Mouse (Mus musculus): ENCODE measurements around the gene Zkscan16. TPM values are rescaled to one million over a fixed set of nuclear protein-coding genes. Genes with fewer than 3 reads are reported as not detected.

Zkscan16 gene
- 0.04 TPM in 1 of 2 replicates, not detected in the other for polyA plus RNA-seq (2012; rRNA removed)

DNA sequence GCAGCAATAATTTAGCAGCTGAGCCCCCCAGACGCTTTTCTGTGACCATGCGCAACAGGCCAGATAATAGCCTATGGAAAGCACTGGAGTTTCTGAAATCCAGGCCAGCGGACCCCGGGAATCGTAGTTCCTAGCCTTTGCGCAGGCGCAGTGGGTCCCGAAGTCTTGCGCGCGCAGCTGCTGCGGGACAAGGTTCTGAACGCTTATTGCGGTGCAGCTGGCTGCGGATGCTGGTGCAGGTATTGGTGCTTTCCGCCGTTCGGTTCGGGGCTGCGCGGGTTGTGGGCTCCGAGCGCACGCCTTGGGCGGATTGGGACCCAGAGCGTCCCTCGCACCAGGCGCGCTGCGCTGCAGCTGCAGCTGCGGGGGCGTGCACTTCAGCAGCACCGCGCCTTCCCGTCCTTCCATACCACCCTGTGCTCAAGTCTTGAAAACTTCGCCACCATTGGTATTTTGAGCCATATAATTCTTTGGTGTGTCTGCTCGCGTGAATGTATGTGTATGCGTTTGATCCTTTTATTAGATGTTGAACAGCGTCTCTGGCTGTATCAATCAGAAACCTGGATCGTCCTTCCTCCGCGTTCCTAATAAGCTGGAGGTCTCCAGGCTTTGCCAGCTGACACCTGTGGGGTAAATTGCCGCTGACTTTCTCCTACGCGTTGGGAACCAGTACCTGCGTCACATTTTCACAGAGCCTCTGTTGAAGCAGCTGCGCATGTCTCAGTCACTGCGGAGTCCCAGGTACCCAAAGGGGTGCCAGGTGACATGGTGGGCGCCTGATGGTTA is at the start of gene Zkscan16:
Gene Zkscan16, plus strand, starts transcription at position 209 of the 786 bp plus-strand sequence.
- 3% methylated on average over 50 of the region's 50 CpGs for WGBS
- no peaks in the 10 kb centered on the region for H3K36me3 ChIP-seq (ENCODE audit: control insufficient read depth, insufficient read depth, low read length)
- H3K27ac ChIP-seq (ENCODE audit: insufficient read depth, low read length): no peak within 1 kb of the TSS
- H3K4me1 ChIP-seq (ENCODE audit: control insufficient read depth, insufficient read depth, insufficient read length): peaks cover 2% of the 10 kb centered on the region; the same call in 1 of the 2 replicates
- DNase-seq (ENCODE audit: low read depth in 1 of 2, low spot score in 2 of 2): peak in 1 of 2 experiments; percentile 44
- TF ChIP-seq CTCF (IDR thresholded peaks at IDR 0.05; ENCODE audit: extremely low read depth, insufficient read depth, insufficient read length, insufficient replicate concordance): no peak
- TF ChIP-seq POLR2A (IDR thresholded peaks at IDR 0.05; ENCODE audit: low read depth, low read length): no peak
- H3K4me3 ChIP-seq (ENCODE audit: extremely low read depth, insufficient read depth, insufficient read length): peak within 1 kb of the TSS; percentile 73
- no peaks in the 10 kb centered on the region for H3K27me3 ChIP-seq (ENCODE audit: control insufficient read depth, insufficient read depth, low read length)

DNA sequence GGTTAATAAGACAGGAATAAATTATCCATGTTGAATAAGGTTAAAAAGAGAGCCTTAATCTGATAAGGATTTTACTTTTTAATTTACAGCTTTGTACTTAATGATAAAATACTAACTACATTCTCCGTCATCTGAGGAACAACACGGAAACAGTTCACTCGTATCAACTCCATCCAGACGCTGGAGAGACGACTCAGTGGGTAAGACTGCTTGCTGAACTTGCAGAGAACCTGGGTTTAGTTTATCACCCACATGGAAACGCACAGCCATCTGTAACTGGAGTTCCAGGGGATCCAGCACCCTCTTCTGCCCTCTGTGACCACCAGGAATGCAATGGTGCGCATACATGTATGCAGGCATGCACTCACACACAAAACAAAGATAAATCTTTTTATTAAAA is 49.0 kb upstream of the Zkscan16 start:
- Histone ChIP-seq H3K4me3 (ENCODE audit: extremely low read depth, insufficient read depth, insufficient read length) (no peak overlapping the region), H3K4me1 (ENCODE audit: control insufficient read depth, insufficient read depth, insufficient read length) (peaks cover 2% of the 10 kb centered on the region; the same call in 1 of the 2 replicates), H3K27ac (ENCODE audit: insufficient read depth, low read length) (no peak overlapping the region), H3K36me3 (ENCODE audit: control insufficient read depth, insufficient read depth, low read length) (no peaks in the 10 kb centered on the region), H3K27me3 (ENCODE audit: control insufficient read depth, insufficient read depth, low read length) (no peaks in the 10 kb centered on the region)
- 88% methylated on average over 7 of the region's 7 CpGs for WGBS
- no peak for DNase-seq (ENCODE audit: low read depth in 1 of 2, low spot score in 2 of 2)
- TF ChIP-seq POLR2A (IDR thresholded peaks at IDR 0.05; ENCODE audit: low read depth, low read length) (no peak), CTCF (IDR thresholded peaks at IDR 0.05; ENCODE audit: extremely low read depth, insufficient read depth, insufficient read length, insufficient replicate concordance) (no peak)

- Histone ChIP-seq H3K27me3 (ENCODE audit: control insufficient read depth, insufficient read depth, low read length) (no peaks in the 10 kb centered on the region), H3K4me3 (ENCODE audit: extremely low read depth, insufficient read depth, insufficient read length) (no peak overlapping the region), H3K36me3 (ENCODE audit: control insufficient read depth, insufficient read depth, low read length) (no peaks in the 10 kb centered on the region), H3K27ac (ENCODE audit: insufficient read depth, low read length) (no peak overlapping the region), H3K4me1 (ENCODE audit: control insufficient read depth, insufficient read depth, insufficient read length) (peaks cover 2% of the 10 kb centered on the region; the same call in 1 of the 2 replicates)
- TF ChIP-seq CTCF (IDR thresholded peaks at IDR 0.05; ENCODE audit: extremely low read depth, insufficient read depth, insufficient read length, insufficient replicate concordance) (no peak), POLR2A (IDR thresholded peaks at IDR 0.05; ENCODE audit: low read depth, low read length) (no peak)
- WGBS: 92% methylated on average over 4 of the region's 4 CpGs
- DNase-seq (ENCODE audit: low read depth in 1 of 2, low spot score in 2 of 2): no peak
These were observed 46.0 kb upstream of the Zkscan16 start for GRCm38 (mm10) chr4:58897436-58897835.

DNA sequence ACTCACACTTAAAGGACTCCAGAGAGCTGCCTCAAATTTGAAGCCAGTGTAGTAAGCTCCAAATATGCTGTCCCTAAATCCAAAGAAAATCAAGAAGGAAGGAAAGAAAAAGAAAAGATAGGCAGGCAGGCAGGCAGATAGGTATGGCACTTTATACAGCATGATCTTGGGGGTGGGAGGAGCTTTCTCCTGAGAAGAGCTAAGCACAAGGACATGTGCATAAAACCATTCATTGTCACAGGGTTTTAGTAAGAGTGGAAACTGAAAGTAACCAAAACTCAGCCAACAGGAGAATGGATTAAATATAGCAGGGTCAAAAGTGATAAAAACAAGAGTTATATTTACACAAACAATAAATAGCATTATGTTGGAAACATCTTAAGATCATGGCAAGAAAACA is 45.1 kb upstream of the Zkscan16 start:
- no peak for TF ChIP-seq POLR2A (IDR thresholded peaks at IDR 0.05; ENCODE audit: low read depth, low read length)
- no peak for TF ChIP-seq CTCF (IDR thresholded peaks at IDR 0.05; ENCODE audit: extremely low read depth, insufficient read depth, insufficient read length, insufficient replicate concordance)
- DNase-seq (ENCODE audit: low read depth in 1 of 2, low spot score in 2 of 2): no peak

GRCm38 (mm10) chr4:58907453-58907852 is 36.0 kb upstream of the Zkscan16 start:
- no peaks in the 10 kb centered on the region for H3K36me3 ChIP-seq (ENCODE audit: control insufficient read depth, insufficient read depth, low read length)
- no peak for TF ChIP-seq POLR2A (IDR thresholded peaks at IDR 0.05; ENCODE audit: low read depth, low read length)
- TF ChIP-seq CTCF (IDR thresholded peaks at IDR 0.05; ENCODE audit: extremely low read depth, insufficient read depth, insufficient read length, insufficient replicate concordance): no peak
- WGBS: 48% methylated on average over 1 of the region's 1 CpGs
- no peak for DNase-seq (ENCODE audit: low read depth in 1 of 2, low spot score in 2 of 2)
- no peaks in the 10 kb centered on the region for H3K27me3 ChIP-seq (ENCODE audit: control insufficient read depth, insufficient read depth, low read length)
- H3K4me3 ChIP-seq (ENCODE audit: extremely low read depth, insufficient read depth, insufficient read length): no peak overlapping the region
- H3K4me1 ChIP-seq (ENCODE audit: control insufficient read depth, insufficient read depth, insufficient read length): peaks cover 5% of the 10 kb centered on the region
- H3K27ac ChIP-seq (ENCODE audit: insufficient read depth, low read length): no peak overlapping the region

More for the DNA sequence above, 45.1 kb upstream of the Zkscan16 start:
- no peaks in the 10 kb centered on the region for H3K36me3 ChIP-seq (ENCODE audit: control insufficient read depth, insufficient read depth, low read length)
- H3K4me1 ChIP-seq (ENCODE audit: control insufficient read depth, insufficient read depth, insufficient read length): peaks cover 2% of the 10 kb centered on the region; the same call in 1 of the 2 replicates
- no peaks in the 10 kb centered on the region for H3K27me3 ChIP-seq (ENCODE audit: control insufficient read depth, insufficient read depth, low read length)
- H3K27ac ChIP-seq (ENCODE audit: insufficient read depth, low read length): no peak overlapping the region
- H3K4me3 ChIP-seq (ENCODE audit: extremely low read depth, insufficient read depth, insufficient read length): no peak overlapping the region

DNA sequence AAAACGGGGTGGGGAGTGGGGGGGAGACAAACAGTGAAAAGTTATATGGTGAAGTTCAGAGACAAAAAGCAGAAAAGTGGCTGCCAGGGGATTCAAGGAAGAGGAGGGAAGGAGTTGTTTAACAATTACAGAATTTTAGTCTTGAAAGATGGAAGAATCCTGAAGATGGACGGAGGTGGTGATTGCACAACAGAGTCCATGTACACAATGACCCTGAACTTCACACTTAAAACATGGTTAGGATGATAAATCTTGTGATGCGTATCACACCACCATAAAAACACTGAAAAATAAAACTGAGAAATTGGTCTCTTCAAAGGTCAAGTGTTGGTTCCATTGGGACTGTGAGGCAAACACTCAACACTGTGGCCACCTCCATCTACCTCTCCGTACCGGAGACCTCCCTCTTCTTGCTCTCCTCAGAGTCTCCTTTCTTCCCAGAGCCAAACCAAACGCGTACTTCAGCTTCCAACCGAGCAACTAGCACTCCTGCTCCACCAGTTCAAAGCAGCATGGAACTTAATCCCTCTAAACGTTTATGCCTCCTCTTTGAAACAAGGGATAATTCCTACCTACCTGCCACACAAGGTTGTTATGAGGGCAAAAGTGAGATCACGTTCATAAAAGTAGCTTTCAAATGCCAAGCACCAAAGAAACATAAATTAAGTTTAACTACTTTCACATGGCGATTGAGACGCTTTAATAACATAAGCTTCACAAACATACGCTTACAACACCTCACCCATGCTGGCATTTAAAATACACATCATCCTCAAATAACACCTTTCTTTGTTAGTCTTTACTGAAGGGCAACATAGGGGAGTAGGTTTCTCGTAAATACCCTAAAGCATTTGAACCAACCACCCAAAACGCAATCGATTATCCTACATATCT is 33.0 kb upstream of the Zkscan16 start:
- DNase-seq (ENCODE audit: low read depth in 1 of 2, low spot score in 2 of 2): no peak
- Histone ChIP-seq H3K27ac (ENCODE audit: insufficient read depth, low read length) (no peak overlapping the region), H3K4me1 (ENCODE audit: control insufficient read depth, insufficient read depth, insufficient read length) (peaks cover 5% of the 10 kb centered on the region), H3K27me3 (ENCODE audit: control insufficient read depth, insufficient read depth, low read length) (no peaks in the 10 kb centered on the region), H3K4me3 (ENCODE audit: extremely low read depth, insufficient read depth, insufficient read length) (no peak overlapping the region; the same call in 1 of the 2 replicates), H3K36me3 (ENCODE audit: control insufficient read depth, insufficient read depth, low read length) (no peaks in the 10 kb centered on the region)
- WGBS: 48% methylated on average over 16 of the region's 16 CpGs
- TF ChIP-seq CTCF (IDR thresholded peaks at IDR 0.05; ENCODE audit: extremely low read depth, insufficient read depth, insufficient read length, insufficient replicate concordance) (no peak), POLR2A (IDR thresholded peaks at IDR 0.05; ENCODE audit: low read depth, low read length) (no peak)
